Comparison of ENCODE assay signal across 11 mouse cellular contexts in the genomic region with DNA sequence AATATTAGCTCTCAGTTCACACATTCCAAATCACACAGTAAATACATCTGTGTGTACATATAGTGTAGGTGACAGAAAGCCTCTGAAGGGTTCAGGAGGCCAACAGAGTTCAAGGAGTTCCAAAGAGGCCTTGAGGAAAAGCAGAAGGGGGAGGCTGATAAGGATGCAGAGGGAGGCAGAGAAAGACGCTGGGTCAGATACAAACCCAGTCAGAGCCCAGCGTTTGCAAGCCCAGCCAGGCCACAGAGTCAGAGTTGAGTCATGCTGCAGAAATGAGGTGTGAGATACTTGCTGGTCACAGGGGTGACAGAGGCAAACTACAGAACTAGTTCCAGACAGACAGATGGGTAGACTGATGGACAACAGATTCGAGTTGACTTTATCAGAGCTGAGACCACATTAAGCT.
DNase-seq lines count a peak whose midpoint lies in the region; ATAC-seq and TF ChIP-seq lines count a peak whose summit lies in the region.
"Had no signal": no experiment of that assay in that cellular context is flagged by ENCODE, and none has a peak within 500 bp of the region (broad histone marks: within the 10 kb centered on the region; RNA-seq: fewer than 3 reads in every experiment).

No protein-coding gene starts in this region.

- H3K79me2 ChIP-seq in MEL (ENCODE audit: control insufficient read depth, insufficient read depth, low read length, poor library complexity) = no peaks in the 10 kb centered on the region

- DNase-seq in MEL (ENCODE audit: low read depth, low spot score) = peak; percentile 88
- DNase-seq in adrenal gland, postnatal 36 days = peak; percentile 49 to 67
- peak; percentile 62 to 69 for DNase-seq in heart, postnatal 10 days
- no peak for DNase-seq in left cerebral cortex, adult 2 months (ENCODE audit: extremely low spot score in 1 of 2, low spot score in 2 of 2)
- DNase-seq in layer of hippocampus, adult 9-10 months (ENCODE audit: low spot score) = no peak
- DNase-seq: spleen, adult 18-20 months had no signal

- peaks cover 0 to 10% of the 10 kb centered on the region in 2 experiments; a peak in 2 of 4 replicates for H3K36me3 ChIP-seq in MEL (ENCODE audit: control insufficient read depth in 1 of 2, insufficient read depth in 2 of 2, low read length in 2 of 2)
- H3K36me3 ChIP-seq in lung, embryonic 15.5 days = no peaks in the 10 kb centered on the region
- H3K36me3 ChIP-seq in forebrain, embryonic 13.5 days (ENCODE audit: poor library complexity, severe bottlenecking) = no peaks in the 10 kb centered on the region
- H3K36me3 ChIP-seq: embryonic facial prominence, embryonic 12.5 days; limb, embryonic 10.5 days had no signal

- no peaks in the 10 kb centered on the region for H3K9me3 ChIP-seq in MEL (replicated peaks; ENCODE audit: insufficient read depth, low read length)
- H3K9me3 ChIP-seq in lung, embryonic 15.5 days = no peaks in the 10 kb centered on the region
- no peaks in the 10 kb centered on the region for H3K9me3 ChIP-seq in forebrain, embryonic 13.5 days (replicated peaks)
- H3K9me3 ChIP-seq: embryonic facial prominence, embryonic 12.5 days; limb, embryonic 10.5 days had no signal

- peak; percentile 74 to 76 for TF ChIP-seq EP300 in MEL (IDR thresholded peaks at IDR 0.05; ENCODE audit: low read depth in 1 of 2, low read length in 2 of 2)

- peak; percentile 63; the same call in 1 of the 2 replicates for ATAC-seq in lung, embryonic 15.5 days (ENCODE audit: borderline replicate concordance, extremely low read depth, low FRiP score, low TSS enrichment)
- no peak for ATAC-seq in forebrain, embryonic 13.5 days

- H3K9ac ChIP-seq in MEL (ENCODE audit: control insufficient read depth, low read depth, low read length, poor library complexity, severe bottlenecking) = no peak overlapping the region
- H3K9ac ChIP-seq in lung, embryonic 15.5 days = no peak overlapping the region
- H3K9ac ChIP-seq in forebrain, embryonic 13.5 days = no peak overlapping the region
- H3K9ac ChIP-seq: embryonic facial prominence, embryonic 12.5 days; hindbrain, embryonic 14.5 days had no signal

- no peaks in the 10 kb centered on the region for H3K27me3 ChIP-seq in MEL (ENCODE audit: control insufficient read depth in 1 of 2, insufficient read depth in 2 of 2, low read length in 2 of 2)
- H3K27me3 ChIP-seq in lung, embryonic 15.5 days = no peaks in the 10 kb centered on the region
- no peaks in the 10 kb centered on the region for H3K27me3 ChIP-seq in forebrain, embryonic 13.5 days
- H3K27me3 ChIP-seq: embryonic facial prominence, embryonic 12.5 days had no signal

- TF ChIP-seq POLR2A in MEL (IDR thresholded peaks at IDR 0.05; ENCODE audit: control insufficient read depth in 1 of 2, insufficient read depth in 1 of 2, low read depth in 1 of 2, low read length in 2 of 2, poor library complexity in 1 of 2) = no peak

- H3K4me2 ChIP-seq in lung, embryonic 15.5 days = no peak overlapping the region
- no peak overlapping the region for H3K4me2 ChIP-seq in forebrain, embryonic 13.5 days
- H3K4me2 ChIP-seq: embryonic facial prominence, embryonic 12.5 days; hindbrain, embryonic 14.5 days had no signal

- intact Hi-C loops in heart, postnatal 10 days (cut with DNase I) = no loop called here
- intact Hi-C loops in left cerebral cortex, adult 2 months (cut with DNase I) = no loop called here

- H3K4me1 ChIP-seq in MEL (ENCODE audit: control insufficient read depth in 1 of 2, insufficient read depth in 2 of 2, low read length in 2 of 2) = peaks cover 3 to 21% of the 10 kb centered on the region in 2 experiments
- H3K4me1 ChIP-seq in lung, embryonic 15.5 days = peaks cover 33% of the 10 kb centered on the region
- H3K4me1 ChIP-seq in forebrain, embryonic 13.5 days = no peaks in the 10 kb centered on the region
- H3K4me1 ChIP-seq: embryonic facial prominence, embryonic 12.5 days had no signal

- no peak overlapping the region for H3K4me3 ChIP-seq in MEL (ENCODE audit: control insufficient read depth in 1 of 2, insufficient read depth in 1 of 2, low read depth in 2 of 2, low read length in 2 of 2)
- no peak overlapping the region for H3K4me3 ChIP-seq in lung, embryonic 15.5 days
- H3K4me3 ChIP-seq in left cerebral cortex, adult 2 months = no peak overlapping the region
- H3K4me3 ChIP-seq in forebrain, embryonic 13.5 days = no peak overlapping the region
- H3K4me3 ChIP-seq: embryonic facial prominence, embryonic 12.5 days; limb, embryonic 10.5 days had no signal

- WGBS in lung, embryonic 15.5 days = 7% methylated on average over 3 of the region's 3 CpGs
- 73% methylated on average over 3 of the region's 3 CpGs for WGBS in forebrain, embryonic 13.5 days

- no peak for TF ChIP-seq CTCF in MEL (IDR thresholded peaks at IDR 0.05 in 2 of 3, conservative IDR thresholded peaks at IDR 0.05 in 1 of 3; ENCODE audit: control insufficient read depth in 1 of 3, insufficient read depth in 1 of 3, low read depth in 2 of 3, low read length in 3 of 3, poor library complexity in 1 of 3, severe bottlenecking in 1 of 3)
- no peak for TF ChIP-seq CTCF in left cerebral cortex, adult 2 months (IDR thresholded peaks at IDR 0.05)

- no peak for TF ChIP-seq RAD21 in MEL (IDR thresholded peaks at IDR 0.05; ENCODE audit: low read depth, low read length)

- H3K27ac ChIP-seq in MEL (ENCODE audit: control insufficient read depth, low read depth, low read length) = peak overlapping the region; percentile 64
- H3K27ac ChIP-seq in lung, embryonic 15.5 days = peak overlapping the region; percentile 6; the same call in 1 of the 2 replicates
- no peak overlapping the region for H3K27ac ChIP-seq in left cerebral cortex, adult 2 months
- no peak overlapping the region for H3K27ac ChIP-seq in forebrain, embryonic 13.5 days
- H3K27ac ChIP-seq: embryonic facial prominence, embryonic 12.5 days; hindbrain, embryonic 14.5 days; limb, embryonic 10.5 days had no signal

TF ChIP-seq in MEL, 35 proteins besides CTCF, POLR2A, EP300 and RAD21:
- TF ChIP-seq MYC (IDR thresholded peaks at IDR 0.05; ENCODE audit: low read depth, low read length) (peak; percentile 22; the same call in 1 of the 2 replicates), MAX (IDR thresholded peaks at IDR 0.05; ENCODE audit: low read length) (0 out of 2 replicates have a peak, but pooled peaks have one; percentile 47), POLR2AphosphoS5 (IDR thresholded peaks at IDR 0.05; ENCODE audit: borderline replicate concordance, low read depth, low read length) (no peak), MXI1 (IDR thresholded peaks at IDR 0.05; ENCODE audit: low read depth, low read length) (no peak; the same call in 1 of the 2 replicates), TCF12 (IDR thresholded peaks at IDR 0.05; ENCODE audit: low read depth, low read length) (peak; percentile 75), RCOR1 (IDR thresholded peaks at IDR 0.05; ENCODE audit: low read depth, low read length) (0 out of 2 replicates have a peak, but pooled peaks have one; percentile 38), GATA1 (IDR thresholded peaks at IDR 0.05; ENCODE audit: low read depth, low read length) (peak; percentile 85), ZNF384 (IDR thresholded peaks at IDR 0.05; ENCODE audit: low read depth, low read length) (no peak), TAL1 (IDR thresholded peaks at IDR 0.05; ENCODE audit: low read length) (peak; percentile 92)

Comparison
In these comparisons a context has a peak if more than half of its experiments do, and no peak if none do; other contexts are left out.
1. DNase-seq: peak in MEL (single experiment), adrenal gland, postnatal 36 days (2 of 2) and heart, postnatal 10 days (2 of 2); none in left cerebral cortex, adult 2 months (0 of 2) and layer of hippocampus, adult 9-10 months (single experiment).
2. H3K27ac ChIP-seq: peak in MEL (single experiment) and lung, embryonic 15.5 days (single experiment); none in left cerebral cortex, adult 2 months (single experiment) and forebrain, embryonic 13.5 days (single experiment).